Mouse (Mus musculus) mesoderm, embryonic 11.5 days (tissue): ENCODE results near the gene Aip.

Experiments
- DNase-seq: peaks from one replicate; pipeline ENCODE4 v3.0.0-alpha.2; 2012; ENCODE audit warnings: low read depth, low spot score

Aip gene

DNA sequence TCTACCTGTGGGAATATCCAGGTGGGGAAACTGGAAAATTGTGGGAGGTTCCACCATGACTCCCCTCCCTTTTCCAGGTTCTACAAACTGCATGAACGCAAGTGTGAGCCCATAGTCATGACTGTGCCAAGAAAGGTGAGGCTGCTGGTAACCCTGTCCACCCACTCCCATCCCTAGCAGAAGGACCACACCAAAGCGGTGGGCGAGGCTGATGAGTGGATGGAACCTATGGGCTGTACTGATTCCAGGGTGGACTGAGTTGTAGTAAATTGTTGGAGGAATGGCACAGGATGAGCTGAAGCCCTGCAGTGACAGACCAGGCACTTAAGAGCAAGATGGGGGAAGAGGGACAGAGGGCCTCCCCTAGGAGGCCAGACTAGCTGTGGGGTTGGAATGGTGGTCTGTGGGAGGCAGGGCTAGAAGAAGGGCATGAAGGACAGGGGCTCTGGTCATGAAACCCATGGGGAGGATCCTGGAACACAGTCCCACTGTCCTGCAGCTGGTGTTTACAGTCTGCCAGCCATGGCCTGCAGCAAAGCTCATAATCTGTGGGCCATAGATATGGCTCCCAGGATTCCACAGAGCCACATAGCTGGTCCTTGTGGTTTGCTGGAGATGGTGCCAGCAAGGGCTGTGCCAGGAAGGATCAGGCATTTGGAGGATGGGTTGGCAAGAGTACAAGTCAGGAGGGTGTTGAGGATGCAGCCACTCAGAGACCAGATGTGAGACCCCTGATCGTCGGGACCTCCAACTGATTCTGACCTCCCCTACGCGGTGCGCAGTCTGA, 27.0 kb upstream of the Aip start:
- DNase-seq: no peak

DNA sequence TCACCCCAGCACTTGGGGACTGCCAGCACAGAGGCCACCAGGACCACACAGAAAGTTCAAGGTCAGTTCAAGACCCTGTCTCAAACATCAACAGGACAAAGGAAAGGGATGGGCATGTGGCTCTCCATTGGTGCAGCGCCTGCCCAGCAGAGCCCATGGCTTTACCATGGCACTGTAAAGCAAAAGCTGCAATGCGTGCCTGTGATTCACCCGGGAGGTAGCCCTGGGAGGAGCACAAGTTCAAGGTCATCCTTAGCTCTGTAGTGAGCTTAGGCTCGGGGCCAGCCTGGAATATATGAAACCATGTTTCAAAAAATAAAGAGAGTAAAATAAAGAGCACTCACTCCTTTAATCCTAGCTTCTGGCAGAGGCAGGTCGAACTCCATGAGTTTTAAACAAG, 26.2 kb upstream of the Aip start:
- DNase-seq: no peak

DNA sequence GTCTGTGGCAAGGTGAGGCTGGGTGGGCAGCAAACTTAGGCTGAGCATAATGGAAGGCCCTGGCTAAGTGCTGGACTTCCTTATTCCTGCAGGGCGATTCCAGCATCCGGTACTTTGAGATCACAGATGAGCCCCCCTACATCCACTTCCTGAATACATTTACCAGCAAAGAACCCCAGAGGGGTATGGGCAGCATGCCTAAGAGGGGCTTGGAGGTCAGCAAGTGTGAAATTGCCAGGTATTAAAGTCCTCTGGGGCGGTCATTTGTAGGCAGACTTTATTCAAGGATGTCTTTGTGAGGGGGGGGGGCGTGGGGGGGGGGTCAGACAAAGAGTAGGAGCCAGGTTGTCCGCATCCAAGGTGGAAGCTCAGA, 25.8 kb upstream of the Aip start:
- no peak for DNase-seq

DNA sequence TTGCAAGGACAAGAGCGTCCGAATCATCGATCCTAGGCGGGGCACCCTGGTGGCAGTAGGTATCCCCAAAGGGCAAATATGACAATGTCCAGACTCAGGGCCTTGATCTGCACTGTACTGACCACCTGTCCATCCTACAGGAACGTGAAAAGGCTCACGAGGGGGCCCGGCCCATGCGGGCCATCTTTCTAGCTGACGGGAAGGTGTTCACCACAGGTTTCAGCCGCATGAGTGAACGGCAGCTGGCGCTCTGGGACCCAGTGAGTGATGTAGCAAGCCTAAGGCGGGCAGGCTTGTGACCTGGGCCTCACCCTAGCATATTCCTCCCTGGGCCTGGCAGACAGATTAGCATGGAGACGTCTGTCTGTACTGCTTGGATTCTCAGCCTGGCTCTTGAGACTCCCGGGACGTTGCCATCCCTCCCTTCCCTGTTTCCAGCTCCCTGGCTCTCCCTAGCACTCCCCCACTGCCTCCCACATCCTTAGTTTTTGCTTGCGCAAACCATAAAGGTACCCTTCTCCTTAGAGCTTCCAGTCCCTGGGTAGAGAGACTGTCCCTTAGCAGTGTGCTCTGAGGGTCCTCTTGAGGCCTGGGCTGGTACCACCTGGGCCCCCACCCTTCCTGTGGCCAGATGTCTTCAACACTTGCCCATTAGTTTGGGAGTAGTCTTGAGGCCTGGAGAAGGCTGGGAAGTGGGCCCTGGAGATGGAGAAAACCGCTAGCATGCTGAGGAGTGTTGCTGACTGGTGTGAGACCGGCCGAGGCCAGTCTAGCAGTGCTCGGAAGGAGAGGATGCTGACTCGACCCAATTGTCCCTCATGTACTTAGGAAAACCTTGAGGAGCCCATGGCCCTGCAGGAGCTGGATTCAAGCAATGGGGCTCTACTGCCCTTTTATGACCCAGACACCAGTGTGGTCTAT, 25.2 kb upstream of the Aip start:
- DNase-seq: no peak

DNA sequence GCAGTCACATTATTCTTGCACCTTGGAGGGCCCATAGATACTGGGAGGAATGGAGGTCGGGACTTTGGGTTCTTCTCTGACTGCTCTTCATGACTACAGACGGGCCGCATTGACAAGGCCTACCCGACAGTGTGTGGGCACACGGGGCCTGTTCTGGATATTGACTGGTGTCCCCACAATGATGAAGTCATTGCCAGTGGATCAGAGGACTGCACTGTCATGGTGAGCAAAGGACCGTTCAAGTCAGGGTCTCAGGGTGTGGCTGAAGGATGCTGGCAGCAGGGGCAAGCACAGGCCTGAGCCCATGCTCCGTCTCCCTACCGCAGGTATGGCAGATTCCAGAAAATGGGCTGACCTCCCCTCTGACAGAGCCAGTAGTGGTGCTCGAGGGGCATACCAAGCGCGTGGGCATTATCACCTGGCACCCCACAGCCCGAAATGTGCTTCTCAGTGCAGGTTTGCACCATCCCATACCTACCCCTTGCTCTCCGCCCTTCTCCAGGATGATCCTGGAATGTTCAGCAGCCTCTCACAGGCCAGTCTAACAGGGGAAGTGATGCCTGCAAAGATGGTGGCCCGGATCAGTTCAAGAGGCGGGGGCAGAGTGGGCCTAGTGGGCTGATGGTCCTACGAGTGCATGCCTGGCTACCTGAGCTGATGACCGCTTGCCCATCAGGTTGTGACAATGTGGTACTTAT, 24.3 kb upstream of the Aip start:
- no peak for DNase-seq

DNA sequence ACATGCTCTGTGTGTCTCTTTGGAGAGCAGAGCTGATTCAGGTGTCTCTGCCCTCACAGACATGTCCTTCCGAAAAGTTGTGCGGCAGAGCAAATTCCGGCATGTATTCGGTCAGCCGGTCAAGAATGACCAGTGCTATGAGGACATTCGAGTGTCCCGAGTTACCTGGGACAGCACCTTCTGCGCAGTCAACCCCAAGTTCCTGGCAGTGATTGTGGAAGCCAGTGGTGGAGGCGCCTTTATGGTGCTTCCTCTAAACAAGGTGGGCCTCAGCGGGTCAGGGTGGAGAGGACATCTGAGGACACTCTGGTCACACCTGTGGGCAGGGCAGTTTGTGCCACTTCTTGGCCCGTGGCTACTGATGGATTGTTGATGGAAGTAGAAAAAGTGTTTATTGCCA, 23.6 kb upstream of the Aip start:
- DNase-seq: no peak

DNA sequence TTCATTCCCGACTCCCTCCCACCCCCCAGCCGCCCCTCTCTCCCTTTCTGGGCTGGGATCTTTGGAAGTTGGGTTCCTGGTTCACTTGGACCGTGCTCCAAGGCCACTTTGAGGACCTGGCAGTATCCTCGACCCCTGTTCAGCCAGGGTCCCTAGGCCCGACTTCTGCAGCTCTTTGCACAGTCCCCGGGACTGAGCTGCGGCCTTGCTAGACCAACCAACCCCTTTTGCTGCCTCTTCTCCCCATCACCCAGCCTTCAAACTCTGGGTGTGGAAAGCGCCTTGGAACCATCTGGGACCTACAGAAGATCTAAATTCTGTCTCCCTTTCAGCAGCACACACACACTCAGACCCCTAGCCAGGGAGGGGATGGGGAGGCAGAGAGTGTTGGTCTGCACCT, 23.2 kb upstream of the Aip start:
- DNase-seq: no peak

DNA sequence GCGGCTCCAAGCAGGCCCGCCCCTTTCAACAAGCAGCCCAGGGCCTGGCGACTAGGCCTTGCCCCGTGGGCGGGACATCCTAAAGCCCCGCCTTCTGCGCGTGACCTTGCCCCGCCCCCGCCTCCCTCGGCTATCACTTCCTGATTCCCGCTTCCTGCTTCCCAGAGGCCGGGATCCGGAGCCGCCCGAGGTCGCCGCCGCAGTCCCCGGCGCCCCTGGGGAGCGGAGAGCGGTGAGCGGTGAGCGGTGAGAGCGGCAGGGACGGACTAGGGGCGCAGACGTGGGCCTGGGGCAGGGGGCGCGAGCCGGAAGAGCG, 22.8 kb upstream of the Aip start, which contains the start of gene Coro1b:
Gene Coro1b (plus strand): TSS at position 129 of the 316 bp plus-strand sequence.
- peak; percentile 94 for DNase-seq

DNA sequence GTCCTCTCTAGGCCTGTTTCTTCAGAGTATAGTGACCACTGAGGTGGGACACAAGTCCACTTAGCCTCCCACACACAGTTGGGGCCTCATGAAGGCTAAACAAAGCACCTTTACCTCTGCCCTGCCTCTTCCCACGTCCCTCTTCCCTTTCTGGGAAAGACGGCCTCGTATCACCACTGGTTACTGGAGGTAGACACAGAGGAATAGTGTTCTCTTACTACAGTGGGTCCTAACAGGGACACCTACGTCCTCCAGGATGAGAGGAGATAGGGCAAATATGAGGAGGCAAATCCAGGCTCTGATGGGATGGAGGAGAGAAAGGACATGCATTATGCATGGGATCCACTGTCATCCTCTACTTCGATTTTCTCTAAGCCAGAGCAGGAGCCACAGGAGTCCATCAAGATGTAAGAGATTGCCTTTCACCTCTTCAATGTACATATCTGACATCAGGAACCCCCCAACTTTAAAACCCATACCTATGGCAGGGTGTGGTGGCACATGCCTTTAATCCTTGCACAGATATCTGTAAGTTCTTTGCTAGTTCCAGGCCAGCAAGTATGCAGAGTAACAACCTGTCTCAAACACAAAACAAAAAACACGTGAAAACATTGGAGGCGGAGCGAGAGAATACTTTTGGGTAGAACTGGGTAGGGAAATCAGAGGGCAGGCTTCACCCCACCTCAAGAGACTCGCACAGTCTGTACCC, 22.3 kb upstream of the Aip start:
- no peak for DNase-seq

DNA sequence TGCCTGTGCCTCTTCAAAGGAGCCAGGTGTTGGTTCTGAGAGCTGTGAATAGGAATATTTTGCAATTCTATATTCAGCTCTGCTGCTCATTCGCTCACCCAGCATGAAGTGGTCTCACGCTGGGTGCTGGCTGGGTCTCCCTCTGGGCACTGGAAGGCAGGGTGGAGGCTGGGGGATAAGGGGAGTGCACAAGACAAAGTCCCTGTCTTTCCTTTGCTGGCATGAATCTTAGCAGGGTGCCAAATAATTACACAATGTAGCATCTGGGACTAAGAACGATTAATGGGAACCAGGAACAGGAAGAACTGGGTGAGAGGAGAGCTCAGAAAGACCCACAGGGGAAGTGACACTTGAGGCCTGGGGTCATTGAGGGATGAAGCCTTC, 21.4 kb upstream of the Aip start:
- no peak for DNase-seq

DNA sequence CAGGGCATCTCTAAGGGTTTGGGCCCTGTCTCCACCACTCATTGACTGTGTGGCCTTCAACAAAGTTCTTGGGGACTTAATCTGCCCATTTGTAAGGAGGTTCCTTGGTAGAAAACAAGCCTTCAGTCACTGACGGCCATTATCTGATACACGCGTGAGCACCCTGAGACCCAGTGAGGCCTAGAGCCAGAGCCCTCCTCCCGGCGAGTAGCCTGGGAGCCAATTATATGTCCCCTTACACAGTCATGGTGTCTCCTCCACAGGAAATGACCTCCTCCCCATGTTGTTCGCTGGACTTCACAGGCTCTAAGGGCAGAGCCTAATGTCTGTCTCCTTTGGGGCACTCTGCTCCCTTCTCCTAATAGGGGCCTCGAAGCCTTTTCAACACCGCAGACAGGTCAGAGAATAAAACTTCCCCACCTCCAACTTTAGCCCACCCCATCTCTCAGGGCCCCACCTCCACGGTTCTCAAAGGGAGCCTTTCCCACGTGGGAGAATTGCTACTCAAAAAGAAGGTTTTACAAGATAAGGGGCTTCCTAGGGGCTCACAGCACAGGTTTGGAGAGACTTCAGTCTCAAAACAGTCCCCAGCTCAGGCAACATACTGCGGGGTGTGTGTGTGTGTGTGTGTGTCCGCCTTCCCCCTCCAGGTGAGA, 20.8 kb upstream of the Aip start:
- no peak for DNase-seq

DNA sequence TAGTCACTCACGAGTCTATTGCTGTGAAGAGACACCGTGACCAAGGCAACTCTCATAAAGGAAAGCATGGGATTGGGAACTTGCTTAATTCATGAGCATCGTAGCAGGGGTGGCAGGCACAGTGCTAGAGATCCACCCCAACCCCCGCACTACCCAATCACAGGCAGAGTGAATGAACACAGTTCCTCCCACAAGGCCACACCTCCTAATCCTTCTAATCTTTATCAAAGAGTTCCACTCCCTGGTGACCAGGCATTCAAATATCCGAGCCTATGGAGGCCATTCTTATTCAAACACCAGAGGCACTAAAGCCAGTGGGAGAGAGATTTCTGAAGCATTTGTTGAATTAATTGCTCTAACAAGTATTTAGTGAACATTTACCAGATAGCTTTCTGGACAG, 20.3 kb upstream of the Aip start:
- DNase-seq: no peak

DNA sequence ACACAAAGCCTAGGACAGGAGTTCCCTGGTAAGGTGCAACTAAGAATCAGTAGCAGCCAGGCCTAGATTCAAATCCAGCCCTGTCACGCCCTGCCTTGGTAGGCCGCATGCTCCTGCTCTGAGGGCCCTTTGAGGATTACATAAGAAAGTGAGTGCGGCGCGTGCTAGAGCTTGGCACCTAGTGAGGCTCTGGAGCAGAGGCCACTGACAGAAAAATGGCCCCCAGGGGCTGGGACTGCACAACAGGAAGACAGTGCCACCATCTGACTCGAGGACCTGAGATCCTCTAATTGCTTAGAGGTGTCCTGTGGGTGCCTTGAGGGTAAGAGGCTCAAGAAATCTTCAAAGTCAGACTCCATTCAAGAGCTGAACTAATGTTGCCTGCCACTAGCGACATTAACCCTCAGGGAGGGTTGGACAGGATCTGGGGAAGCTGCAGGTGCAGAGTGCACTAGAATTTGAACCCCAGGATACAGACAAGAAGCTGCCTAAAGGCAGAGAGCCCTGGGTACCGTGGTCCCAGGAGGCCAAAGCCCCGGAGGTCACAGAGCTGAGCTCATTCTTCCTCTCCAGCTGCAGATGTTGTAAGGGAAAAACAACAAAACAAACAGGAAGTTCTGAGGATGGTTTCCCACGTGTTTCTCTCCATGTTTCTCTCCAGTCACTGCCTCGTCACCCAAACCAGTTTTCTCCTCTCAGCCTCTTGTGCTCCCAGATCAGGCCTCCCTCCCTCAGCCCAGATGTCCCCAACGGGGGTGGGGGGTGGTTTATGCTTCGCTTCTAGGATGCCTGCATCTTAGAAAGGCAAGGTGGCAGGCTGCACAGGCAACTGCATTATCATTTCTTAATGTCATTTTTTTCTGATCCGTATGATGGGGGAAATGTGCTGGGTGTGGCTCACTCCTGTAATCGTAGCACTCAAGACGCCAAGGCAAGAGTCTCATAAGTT, 19.2 kb upstream of the Aip start:
- no peak for DNase-seq

DNA sequence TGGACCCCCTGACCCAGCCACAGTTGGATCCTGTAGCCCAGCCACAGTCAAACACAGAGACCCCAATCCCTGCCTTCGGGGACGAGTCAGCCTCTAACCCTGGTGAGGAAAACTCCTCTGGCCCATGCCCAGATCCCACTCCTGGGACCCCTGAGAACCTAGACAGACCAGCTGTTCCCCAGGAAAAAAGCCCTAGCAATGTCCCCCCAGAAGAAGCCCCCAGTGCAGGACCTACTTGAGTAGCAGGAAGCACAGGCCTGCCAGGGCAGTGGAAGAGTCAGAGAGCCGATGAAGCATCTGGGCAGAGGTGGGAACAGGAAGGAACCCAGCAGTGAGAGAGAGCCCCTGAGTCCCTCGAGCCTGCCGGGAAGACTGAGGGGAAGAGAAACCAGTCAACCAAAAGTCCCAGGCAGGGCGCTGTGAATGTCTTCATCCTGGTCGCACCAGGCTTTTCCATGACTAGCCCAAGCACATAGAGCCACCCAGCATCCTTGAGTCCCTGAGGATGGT, 18.2 kb upstream of the Aip start, which contains the start of gene Cabp4:
Gene Cabp4 (minus strand): TSS at position 275 of the 510 bp plus-strand sequence.
- no peak for DNase-seq

DNA sequence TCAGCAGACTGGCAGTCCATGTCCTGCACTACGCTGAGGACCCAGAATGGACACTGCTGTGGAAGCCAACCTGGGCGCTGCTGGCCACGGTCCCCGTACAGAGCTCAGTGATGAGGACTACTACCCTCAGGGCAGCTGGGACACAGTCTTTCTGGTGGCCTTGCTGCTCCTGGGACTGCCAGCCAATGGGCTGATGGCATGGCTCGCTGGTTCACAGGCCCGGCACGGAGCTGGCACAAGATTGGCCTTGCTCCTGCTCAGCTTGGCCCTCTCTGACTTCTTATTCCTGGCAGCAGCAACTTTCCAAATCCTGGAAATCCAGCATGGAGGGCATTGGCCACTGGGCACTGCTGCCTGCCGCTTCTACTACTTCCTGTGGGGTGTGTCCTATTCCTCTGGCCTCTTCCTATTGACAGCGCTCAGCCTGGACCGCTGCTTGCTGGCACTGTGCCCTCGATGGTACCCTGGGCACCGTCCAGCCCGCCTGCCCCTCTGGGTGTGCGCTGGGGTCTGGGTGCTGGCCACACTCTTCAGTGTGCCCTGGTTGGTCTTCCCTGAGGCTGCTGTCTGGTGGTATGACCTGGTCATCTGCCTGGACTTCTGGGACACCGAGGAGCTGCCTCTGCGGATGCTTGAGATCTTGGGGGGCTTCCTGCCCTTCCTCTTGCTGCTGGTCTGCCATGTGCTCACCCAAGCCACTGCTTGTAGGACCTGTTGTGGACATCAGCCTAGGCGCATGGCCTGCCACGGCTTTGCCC, 16.9 kb upstream of the Aip start:
- no peak for DNase-seq

DNA sequence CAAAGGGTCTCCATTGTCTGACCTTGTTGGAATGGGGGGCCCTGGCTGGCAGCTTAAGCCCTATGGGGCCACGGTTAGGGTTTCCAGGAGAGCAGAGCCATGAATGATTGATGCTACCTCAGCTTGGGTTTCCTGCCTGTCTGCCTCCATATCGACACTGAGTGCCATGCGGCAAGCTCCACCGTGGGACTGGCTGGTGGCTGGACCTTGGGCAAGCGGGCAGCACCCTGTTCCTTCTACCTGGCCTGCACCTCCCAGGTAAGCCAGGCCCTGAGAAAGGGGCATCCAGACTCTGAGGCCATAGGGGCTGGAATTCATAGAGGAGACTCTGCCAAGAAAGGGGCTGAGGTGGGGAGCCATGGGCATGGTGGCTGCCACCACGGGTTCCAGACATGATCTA, 14.5 kb upstream of the Aip start:
- no peak for DNase-seq

DNA sequence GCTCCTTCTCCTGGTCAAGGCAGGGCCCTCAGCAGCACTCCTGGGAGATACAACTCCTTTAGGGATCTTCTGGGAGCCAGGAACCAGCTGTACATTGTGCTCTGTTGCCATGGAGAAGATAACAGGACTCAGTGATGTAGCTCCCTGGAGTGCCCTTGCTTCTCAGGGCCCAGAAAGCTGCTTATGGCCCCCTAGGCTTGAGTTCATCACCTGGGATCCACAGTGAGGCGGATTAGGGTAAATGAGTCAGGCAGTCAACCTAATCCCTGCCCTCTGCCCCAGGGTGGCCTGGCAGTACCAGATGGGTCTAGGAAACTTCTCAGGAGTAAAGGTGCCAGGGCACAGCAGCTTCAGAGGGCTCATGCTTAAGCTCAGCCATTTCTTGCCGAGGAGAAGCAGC, 13.8 kb upstream of the Aip start, which contains the start of gene Gpr152:
Gene Gpr152 (plus strand): TSS at position 342 of the 400 bp plus-strand sequence.
- no peak for DNase-seq

DNA sequence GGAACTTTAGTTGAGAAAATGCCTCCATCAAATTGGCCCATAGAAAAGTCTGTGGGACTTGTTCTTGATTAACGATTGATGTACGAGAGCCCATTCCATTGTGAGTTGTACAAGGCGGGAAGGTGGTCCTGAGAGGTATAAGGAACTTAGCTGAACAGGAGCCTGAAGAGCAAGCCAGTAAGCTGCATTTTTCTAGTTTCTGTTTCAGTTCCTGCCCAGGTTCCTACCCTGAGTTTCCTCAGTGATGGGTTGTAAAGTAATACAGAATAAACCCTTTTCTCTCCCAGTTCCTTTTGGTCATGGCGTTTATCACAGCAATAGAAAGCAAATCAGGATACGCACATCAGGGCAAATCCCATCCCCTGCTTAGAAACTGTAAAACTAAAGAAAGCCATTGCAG, 12.3 kb upstream of the Aip start:
- DNase-seq: no peak

DNA sequence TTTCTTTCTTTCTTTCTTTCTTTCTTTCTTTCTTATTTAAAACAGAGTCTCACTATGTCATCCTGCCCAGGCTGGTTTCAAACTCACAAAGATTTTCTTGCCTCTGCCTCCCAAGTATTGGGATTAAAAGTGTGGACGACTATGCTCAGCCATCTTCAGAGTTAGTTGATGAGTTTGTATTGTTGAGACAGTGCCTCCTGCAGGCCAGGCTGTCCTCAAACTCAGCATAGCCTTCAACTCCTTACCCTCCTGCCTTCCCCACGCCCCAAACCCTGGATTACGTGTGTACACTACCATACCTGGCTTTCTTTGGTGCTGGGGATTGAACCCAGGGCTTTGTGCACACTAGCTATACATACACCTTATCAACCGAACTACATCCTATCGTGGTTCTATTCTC, 10.8 kb upstream of the Aip start:
- DNase-seq: no peak
